Mouse (Mus musculus): ENCODE data around the gene Tmprss12.
"Not testable (repeated sequence)": the region's sequence is repeated elsewhere in the genome, so short reads cannot be mapped to it uniquely, and the experiment has no call there.

Tmprss12 gene

GRCm38 (mm10) chr15:100280626-100281025 is at the start of gene Tmprss12:
Gene Tmprss12 (plus strand): TSS chr15:100280837.
- in situ Hi-C loops (cut with MboI): no loop called here

- in situ Hi-C loops (cut with MboI): no loop called here
These were observed 48.8 kb upstream of the Tmprss12 start for GRCm38 (mm10) chr15:100231616-100232525.

GRCm38 (mm10) chr15:100235208-100235965 is 45.2 kb upstream of the Tmprss12 start:
- in situ Hi-C loops (cut with MboI): no loop called here

- in situ Hi-C loops (cut with MboI): no loop called here
These were observed 43.7 kb upstream of the Tmprss12 start for GRCm38 (mm10) chr15:100236952-100237351.

- in situ Hi-C loops (cut with MboI): no loop called here
These were observed 38.9 kb upstream of the Tmprss12 start for GRCm38 (mm10) chr15:100241780-100242179.

- in situ Hi-C loops (cut with MboI): no loop called here
These were observed 34.7 kb upstream of the Tmprss12 start for GRCm38 (mm10) chr15:100245951-100246350.

GRCm38 (mm10) chr15:100247296-100247695 is 33.3 kb upstream of the Tmprss12 start:
- in situ Hi-C loops (cut with MboI): no loop called here

- in situ Hi-C loops (cut with MboI): no loop called here
These were observed 31.8 kb upstream of the Tmprss12 start for GRCm38 (mm10) chr15:100248665-100249433.

GRCm38 (mm10) chr15:100251153-100251780 is 29.4 kb upstream of the Tmprss12 start:
- in situ Hi-C loops (cut with MboI): no loop called here

- in situ Hi-C loops (cut with MboI): no loop called here
These were observed 24.3 kb upstream of the Tmprss12 start for GRCm38 (mm10) chr15:100256386-100256785.

- in situ Hi-C loops (cut with MboI): no loop called here
These were observed 23.3 kb upstream of the Tmprss12 start for GRCm38 (mm10) chr15:100257305-100257704.

- in situ Hi-C loops (cut with MboI): no loop called here
These were observed 21.8 kb upstream of the Tmprss12 start for GRCm38 (mm10) chr15:100258646-100259425.

- in situ Hi-C loops (cut with MboI): not testable (repeated sequence)
These were observed 20.3 kb upstream of the Tmprss12 start for GRCm38 (mm10) chr15:100260351-100260750.

GRCm38 (mm10) chr15:100263246-100263905 is 17.3 kb upstream of the Tmprss12 start:
- in situ Hi-C loops (cut with MboI): no loop called here

- in situ Hi-C loops (cut with MboI): no loop called here
These were observed 14.9 kb upstream of the Tmprss12 start for GRCm38 (mm10) chr15:100265586-100266325.

- in situ Hi-C loops (cut with MboI): no loop called here
These were observed 11.7 kb upstream of the Tmprss12 start for GRCm38 (mm10) chr15:100268916-100269315.

GRCm38 (mm10) chr15:100269776-100270175 is 10.9 kb upstream of the Tmprss12 start:
- in situ Hi-C loops (cut with MboI): no loop called here

GRCm38 (mm10) chr15:100270609-100271008 is 10.0 kb upstream of the Tmprss12 start:
- in situ Hi-C loops (cut with MboI): not testable (repeated sequence)

GRCm38 (mm10) chr15:100271411-100271810 is 9.2 kb upstream of the Tmprss12 start:
- in situ Hi-C loops (cut with MboI): no loop called here
